Mouse (Mus musculus) embryonic facial prominence, embryonic 11.5 days (tissue): ENCODE data around the gene Pgm5. TPM values are rescaled to one million over a fixed set of nuclear protein-coding genes. Genes with fewer than 3 reads are reported as not detected.

Experiments
- ATAC-seq: fragments of 200-750 bp; cut with Nextera tagmentation; replicated peaks from 2 replicates; pipeline ENCODE4 v1.8.0; 2017; ENCODE audit warnings: low read depth; ENCODE audit not compliant: insufficient number of reproducible peaks, low FRiP score, low TSS enrichment
- DNase-seq: peaks from one replicate; pipeline ENCODE4 v3.0.0-alpha.2; 2015; ENCODE audit warnings: low spot score
- H3K27ac ChIP-seq: fragments of 300-500 bp; sonication (generic); replicated peaks from 2 replicates; pipeline ENCODE4 v1.5.1; 2014; ENCODE audit warnings: mild to moderate bottlenecking, low read depth, low read length, control low read depth
- H3K27me3 ChIP-seq: fragments of 300-500 bp; sonication (generic); 2 replicates; pipeline ENCODE4 v1.6.1; 2014; ENCODE audit warnings: mild to moderate bottlenecking, low read length, moderate library complexity, mixed read lengths; ENCODE audit not compliant: control insufficient read depth, insufficient read depth
- H3K36me3 ChIP-seq: fragments of 300-500 bp; sonication (generic); replicated peaks from 2 replicates; pipeline ENCODE4 v1.6.1; 2014; ENCODE audit warnings: low read depth, mild to moderate bottlenecking, low read length, moderate library complexity, mixed read lengths; ENCODE audit not compliant: control insufficient read depth, insufficient read depth
- H3K4me1 ChIP-seq: fragments of 300-500 bp; sonication (generic); 2 replicates; pipeline ENCODE4 v1.6.1; 2014; ENCODE audit warnings: low read length, mixed read lengths; ENCODE audit not compliant: control insufficient read depth, insufficient read depth
- H3K4me2 ChIP-seq: fragments of 300-500 bp; sonication (generic); 2 replicates; pipeline ENCODE4 v1.6.1; 2014; ENCODE audit warnings: low read depth, mild to moderate bottlenecking, control low read depth, low read length, moderate library complexity
- H3K4me3 ChIP-seq: fragments of 300-500 bp; sonication (generic); 2 replicates; pipeline ENCODE4 v1.5.1; 2014; ENCODE audit warnings: low read depth, low read length, control low read depth
- H3K9ac ChIP-seq: fragments of 300-500 bp; sonication (generic); replicated peaks from 2 replicates; pipeline ENCODE4 v1.6.1; 2014; ENCODE audit warnings: mild to moderate bottlenecking, control low read depth, low read length
- H3K9me3 ChIP-seq: fragments of 300-500 bp; sonication (generic); replicated peaks from 2 replicates; pipeline ENCODE4 v1.6.1; 2016; ENCODE audit warnings: mild to moderate bottlenecking, low read length, inconsistent platforms, mixed read lengths; ENCODE audit not compliant: control insufficient read depth
- WGBS: fragments of 180-500 bp; shearing (Covaris S2); extraction: QIAGEN DNeasy Blood & Tissue Kit; methylation state at CpG from one replicate; pipeline ENCODE4 v1.1.7; 2014; 5-methylcytosine and 5-hydroxymethylcytosine counted together
- polyA plus RNA-seq: library from polyadenylated mRNA; unstranded; fragments of >200 nt; fragmentation: Nextera tagmentation; extraction: Ambion mirVana; gene quantifications from 2 replicates; pipeline ENCODE4 v1.2.1, GENCODE M21; 2014

Gene Pgm5
- polyA plus RNA-seq, 1 experiment from 2014 or later, result 1.3 TPM

DNA sequence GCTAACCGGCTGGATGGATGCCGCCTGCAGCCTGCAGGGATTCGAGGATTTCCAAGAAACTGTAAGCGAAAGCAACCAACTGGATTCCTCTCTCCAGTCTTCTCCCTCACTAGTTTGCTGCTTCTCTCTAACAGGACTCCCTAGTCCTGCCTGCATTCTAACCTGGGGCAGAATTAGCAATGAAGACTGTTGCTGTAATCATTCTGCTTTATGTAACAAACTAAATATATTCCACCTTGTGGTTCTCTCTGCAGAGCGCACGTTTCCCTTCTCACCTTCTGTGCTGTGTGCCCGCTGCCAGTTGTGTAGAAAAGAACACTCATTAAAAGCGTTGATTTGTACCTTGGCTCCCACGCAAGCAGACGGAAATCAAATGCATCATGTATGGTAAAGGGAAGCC is 225.0 kb downstream of the Pgm5 start:
- no peak for ATAC-seq
- Histone ChIP-seq H3K4me2 (no peak overlapping the region), H3K4me3 (no peak overlapping the region), H3K36me3 (no peaks in the 10 kb centered on the region), H3K27me3 (no peaks in the 10 kb centered on the region), H3K9me3 (no peaks in the 10 kb centered on the region), H3K27ac (no peak overlapping the region), H3K4me1 (no peaks in the 10 kb centered on the region), H3K9ac (no peak overlapping the region)
- WGBS, result 78% methylated on average over 10 of the region's 10 CpGs
- DNase-seq, result no peak

DNA sequence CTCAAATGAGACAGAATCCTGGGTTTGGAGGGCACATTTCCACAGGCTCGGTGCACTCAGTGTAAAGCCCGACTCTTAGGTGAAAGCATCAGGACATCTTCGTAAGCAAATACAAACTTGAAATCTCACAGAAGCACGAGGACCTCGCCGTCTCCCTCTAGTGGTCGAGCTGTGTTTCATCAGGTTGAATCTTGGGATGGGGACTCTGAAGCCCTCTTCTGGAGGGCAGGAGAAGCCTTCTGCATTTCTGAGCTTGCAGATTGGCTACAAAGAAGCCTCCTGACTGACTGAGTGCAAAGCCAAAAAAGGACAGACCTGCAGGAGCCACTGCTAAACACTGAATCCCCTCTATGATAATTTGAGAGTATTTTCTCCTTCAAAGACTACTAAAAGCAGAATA is 227.1 kb downstream of the Pgm5 start:
- no peak overlapping the region for H3K27ac ChIP-seq
- ATAC-seq (no peak), DNase-seq (peak; percentile 80)
- no peaks in the 10 kb centered on the region for H3K36me3 ChIP-seq
- 9% methylated on average over 7 of the region's 7 CpGs for WGBS
- no peaks in the 10 kb centered on the region for H3K27me3 ChIP-seq
- H3K4me3 ChIP-seq, result no peak overlapping the region
- no peak overlapping the region for H3K4me2 ChIP-seq
- no peak overlapping the region for H3K9ac ChIP-seq
- H3K4me1 ChIP-seq, result no peaks in the 10 kb centered on the region
- H3K9me3 ChIP-seq, result no peaks in the 10 kb centered on the region

Other genes starting within 250 kb of the Pgm5 start
- 0.81 and 1.2 TPM in 2 replicates for gene Tmem252, start 187.8 kb downstream of the Pgm5 start, polyA plus RNA-seq
- gene Gm10053, start 13.8 kb upstream of the Pgm5 start, polyA plus RNA-seq, result 266 and 271 TPM in 2 replicates
- gene Foxd4, start 39.3 kb upstream of the Pgm5 start, polyA plus RNA-seq, result not detected in 2 replicates
- 19.9 and 22.5 TPM in 2 replicates for gene Cbwd1, start 99.8 kb upstream of the Pgm5 start, polyA plus RNA-seq
- 2.1 and 5.1 TPM in 2 replicates for gene Dock8, start 137.7 kb upstream of the Pgm5 start, polyA plus RNA-seq